Mouse (Mus musculus): Measurements from ENCODE around the gene Fbxl18.

Fbxl18 gene

DNA sequence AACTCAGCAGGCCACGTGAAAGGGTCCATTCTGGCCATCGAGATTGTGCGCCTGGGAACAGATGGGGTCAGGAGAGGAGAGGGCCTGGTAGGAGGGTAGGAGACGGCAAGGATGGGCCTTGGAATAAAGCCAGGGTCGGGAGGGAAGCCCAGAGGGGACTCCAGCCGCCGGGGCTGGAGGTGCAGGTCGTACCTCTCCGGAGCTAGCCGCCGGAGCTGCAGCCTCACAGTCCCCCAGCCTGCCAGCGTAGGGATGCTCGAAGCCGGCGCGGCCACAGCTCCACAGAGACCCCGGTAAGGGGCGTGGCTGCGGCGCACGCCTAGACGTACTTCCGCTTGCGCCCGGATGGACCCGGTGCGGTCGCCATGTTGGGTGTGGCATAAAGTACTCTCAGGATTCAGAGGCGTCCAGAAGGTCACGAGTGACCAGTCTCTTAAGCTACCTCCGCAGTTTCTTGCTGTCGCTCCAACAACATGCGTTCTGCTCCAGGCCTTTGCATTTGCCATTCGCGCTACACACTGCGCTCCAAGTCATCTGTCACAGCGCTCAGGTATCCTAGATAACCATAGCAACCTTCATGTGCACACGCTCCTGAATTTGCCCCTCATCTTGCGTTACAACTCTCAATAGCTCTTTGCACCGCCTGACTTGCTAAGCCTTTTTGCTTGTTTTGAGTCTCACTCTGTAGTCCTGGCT is at the start of gene Fbxl18:
TSS of gene Fbxl18 (minus strand) at position 504 of the 696 bp plus-strand sequence.
- DNase-seq (ENCODE audit: low read depth, low spot score) = peak; percentile 90

DNA sequence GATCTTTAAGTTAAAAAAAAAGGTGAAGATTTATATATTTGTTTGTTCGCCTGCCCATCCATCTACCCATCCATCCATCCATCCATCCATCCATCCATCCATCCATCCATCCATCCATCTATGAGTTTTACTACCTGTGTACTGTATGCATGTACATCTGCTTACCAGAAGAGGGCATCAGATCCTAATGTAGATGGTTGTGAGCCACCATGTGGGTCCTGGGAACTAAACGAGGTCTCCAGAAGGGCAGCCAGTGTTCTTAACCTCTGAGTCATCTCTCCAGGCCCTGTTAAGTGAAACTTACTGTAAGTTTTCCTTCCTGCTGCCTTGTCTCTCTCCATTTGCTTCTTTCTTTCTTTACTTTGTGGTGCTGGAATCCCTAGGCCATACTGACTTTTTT is 45.2 kb upstream of the Fbxl18 start:
- no peak for DNase-seq (ENCODE audit: low read depth, low spot score)

DNA sequence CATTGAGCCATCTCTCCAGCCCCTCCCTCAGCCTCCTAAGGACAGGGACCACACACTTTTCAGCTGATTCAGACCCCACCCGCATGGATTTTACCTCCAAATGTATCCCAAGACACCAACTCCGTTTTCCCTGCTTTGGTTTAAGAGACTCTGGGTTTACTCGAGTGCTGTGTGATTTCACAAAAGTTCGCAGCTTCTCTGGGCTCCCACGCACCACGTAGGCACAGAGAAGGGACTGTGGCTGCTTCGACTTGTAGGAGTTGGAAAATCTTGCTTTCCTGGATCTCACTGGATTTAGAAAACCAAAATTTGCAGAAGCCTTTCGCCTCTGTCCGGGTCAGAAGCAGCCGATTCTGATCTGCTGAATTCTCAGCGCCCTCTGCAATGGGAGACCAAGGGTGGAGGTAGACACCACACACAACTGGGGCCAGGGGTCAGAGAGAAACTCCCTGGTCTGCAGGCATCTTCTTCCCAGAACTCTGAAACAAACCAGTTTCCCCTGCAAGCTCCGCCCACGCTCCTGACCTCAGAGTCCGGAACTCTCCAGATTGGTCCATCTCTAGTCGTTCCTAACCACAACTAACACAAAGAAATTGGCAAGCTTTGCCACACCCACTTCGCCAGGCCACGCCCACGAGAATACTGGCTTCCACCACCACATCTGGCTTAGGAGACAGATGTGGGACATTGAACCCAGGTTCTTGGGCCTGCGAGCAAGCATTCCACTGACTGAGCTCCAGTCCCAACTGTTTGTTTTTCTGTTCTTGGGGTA is 42.9 kb upstream of the Fbxl18 start:
- peak; percentile 81 for DNase-seq (ENCODE audit: low read depth, low spot score)

DNA sequence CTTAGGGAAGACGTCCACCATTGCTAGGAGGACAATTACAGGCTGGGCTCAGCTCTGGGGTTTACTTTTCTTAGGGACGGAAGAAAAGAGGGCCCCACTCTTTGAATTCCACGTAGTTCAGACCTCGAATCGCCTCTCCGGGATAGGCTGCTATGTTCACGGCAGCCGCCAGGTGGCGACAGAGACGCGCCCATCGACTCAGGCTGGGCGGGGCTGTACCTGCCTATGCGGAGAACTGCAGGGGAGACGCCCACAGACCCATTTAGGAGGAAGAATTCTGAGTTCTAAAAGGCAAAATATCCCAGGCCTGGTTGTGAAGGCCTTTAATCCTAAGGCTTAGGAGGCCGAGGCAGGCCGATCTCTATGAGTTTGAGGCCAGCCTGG is 41.1 kb upstream of the Fbxl18 start:
- DNase-seq (ENCODE audit: low read depth, low spot score) = peak; percentile 77

DNA sequence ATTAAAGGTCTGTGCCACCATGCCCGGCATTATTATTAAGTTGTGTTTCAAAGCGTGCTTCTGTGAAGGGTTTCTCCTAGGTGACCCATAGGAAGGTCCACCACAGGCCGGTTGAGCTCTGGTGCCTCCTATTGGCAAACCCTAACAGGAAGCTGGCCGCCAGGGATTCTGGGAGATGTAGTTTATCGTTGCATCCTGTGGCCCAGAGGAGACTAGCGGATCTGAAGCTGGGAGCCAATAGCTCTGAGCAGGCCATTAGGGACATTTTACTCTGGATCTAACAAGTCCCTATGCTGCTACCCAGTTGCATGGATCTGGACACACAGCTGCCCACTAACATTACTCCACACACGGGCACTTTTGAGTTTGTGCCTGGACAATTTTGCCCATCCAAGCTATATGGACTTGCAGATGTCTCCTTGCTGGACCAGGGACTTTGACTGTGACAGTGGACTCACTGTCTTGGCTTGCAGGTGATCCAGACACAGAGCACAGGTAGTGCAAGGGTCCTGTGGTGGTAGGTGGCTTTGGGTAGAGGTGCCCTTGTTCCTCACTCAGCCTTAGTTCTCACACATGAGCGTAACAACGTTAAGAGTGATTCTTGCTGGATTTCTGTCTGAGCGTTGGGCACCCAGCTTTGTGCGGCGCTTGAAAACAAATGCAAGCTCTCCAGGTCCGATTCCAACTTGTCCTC is 40.6 kb upstream of the Fbxl18 start:
- peak; percentile 51 for DNase-seq (ENCODE audit: low read depth, low spot score)

DNA sequence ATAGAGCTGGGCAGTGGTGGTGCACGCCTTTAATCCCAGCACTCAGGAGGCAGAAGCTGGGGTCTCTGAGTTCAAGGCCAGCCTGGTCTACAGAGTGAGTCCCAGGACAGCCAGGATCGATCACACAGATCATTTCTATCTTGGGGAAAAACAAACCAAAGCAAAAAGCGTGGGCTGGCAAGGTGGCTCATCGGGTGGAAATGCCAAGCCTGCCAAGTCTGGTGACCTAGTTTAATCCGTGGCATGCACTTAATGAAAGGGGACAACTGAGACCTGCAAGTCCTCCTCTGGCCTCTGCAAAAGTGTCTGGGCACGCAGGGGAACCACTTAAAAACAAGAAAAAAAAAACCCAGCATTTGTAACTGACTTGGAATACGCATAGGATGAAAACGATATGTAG is 37.5 kb upstream of the Fbxl18 start:
- DNase-seq (ENCODE audit: low read depth, low spot score) = no peak

DNA sequence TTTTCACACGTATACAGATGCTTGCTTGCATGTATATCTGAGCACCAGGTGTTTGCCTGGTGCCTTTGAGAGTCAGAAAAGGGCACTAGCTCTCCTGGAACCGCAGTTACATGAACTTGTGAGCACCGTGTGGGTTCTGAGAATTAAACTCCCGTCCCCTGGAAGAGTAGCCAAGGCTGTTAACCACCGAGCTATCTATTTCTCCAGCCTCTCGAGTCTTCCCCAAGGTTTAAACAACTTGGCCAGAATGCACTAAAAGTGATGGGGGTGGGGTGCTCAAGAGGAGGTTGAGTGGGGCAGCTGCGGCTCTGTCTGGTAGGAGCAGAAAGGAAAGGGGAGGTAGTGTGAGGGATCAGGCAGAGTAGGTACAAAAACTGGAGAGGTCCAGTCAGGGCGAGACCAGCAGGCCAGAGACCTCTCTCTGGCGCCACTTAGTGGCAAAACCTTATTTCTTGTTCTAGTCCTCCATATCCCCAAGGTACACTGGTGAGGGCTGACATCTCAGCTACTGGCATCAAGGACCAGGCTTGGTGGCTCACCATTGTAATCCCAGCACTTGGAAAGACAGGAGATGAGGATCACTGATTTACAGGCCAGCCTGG is 37.0 kb upstream of the Fbxl18 start:
- peak; percentile 80 for DNase-seq (ENCODE audit: low read depth, low spot score)

DNA sequence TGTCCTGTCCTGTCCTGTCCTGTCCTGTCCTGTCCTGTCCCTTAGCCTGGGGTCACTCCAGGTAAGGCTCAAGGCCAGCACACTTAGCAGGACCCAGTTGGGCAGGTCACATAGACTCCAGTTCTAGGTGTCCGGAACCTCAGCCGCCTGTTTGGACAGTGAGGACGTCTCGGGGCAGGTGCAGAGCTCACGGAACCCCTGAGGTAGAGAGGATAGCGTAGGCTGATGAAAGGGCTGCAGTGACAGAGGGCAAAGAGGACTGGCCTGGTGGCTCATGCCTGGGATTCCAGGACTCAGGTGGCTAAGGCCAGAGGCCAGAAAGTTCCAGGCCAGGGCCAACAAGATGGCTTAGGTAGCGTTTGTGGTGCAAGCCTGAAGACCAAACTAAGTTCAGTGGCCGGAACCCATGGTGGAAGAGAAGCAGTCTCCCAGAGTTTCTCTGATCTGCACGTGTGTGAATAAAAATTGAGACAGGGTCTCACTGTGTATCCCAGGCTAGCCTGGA is 36.1 kb upstream of the Fbxl18 start:
- no peak for DNase-seq (ENCODE audit: low read depth, low spot score)

DNA sequence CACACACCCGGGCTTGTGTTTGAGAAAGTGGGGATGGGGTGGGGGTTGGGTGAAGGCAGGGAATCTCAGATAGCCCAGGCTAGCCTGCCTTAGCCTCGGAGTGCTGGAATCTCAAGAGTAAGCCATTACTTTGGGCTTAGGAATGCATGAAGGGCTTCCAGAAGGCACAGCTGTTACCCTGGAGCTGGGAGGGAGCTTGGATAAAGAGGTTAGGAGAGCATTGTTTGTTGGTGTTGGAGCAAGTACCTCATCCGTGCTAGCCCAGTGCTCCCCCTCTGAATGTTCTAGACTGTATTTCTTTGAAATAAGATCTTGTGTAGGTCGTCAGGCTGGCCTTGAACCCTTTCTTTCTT is 34.2 kb upstream of the Fbxl18 start:
- DNase-seq (ENCODE audit: low read depth, low spot score) = no peak

DNA sequence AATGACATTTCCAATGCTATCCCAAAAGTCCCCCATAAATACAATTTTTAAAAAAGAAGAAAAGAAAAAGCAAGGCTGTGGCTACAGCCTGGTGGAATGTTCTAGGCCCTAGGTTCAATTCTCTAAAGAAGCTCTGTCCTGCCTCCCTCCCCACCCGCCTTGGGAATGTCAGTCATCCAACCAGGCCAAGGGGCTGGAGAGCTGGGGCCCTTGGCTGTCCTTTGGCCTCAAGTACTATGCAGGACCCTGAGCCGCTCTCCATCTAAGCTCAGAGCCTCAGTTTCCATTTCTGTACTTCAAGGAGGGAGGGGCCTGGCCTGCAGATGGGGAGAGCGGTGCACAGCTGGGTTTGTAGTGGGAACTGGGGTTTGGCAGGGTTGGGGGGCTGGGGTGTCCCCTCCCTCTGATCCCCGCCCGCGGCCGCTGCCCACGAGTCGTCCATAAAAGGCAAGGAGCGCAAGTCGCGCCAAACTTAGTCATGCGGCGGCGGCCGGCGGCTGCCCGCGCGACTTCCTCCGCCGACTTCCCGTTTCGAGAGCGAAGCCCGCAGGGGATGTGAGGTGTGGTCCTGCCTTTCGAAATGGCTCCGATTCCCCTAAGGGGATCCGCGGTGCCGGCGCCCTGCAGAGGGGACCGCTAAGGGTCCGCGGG is 33.7 kb upstream of the Fbxl18 start:
- peak; percentile 88 for DNase-seq (ENCODE audit: low read depth, low spot score)

DNA sequence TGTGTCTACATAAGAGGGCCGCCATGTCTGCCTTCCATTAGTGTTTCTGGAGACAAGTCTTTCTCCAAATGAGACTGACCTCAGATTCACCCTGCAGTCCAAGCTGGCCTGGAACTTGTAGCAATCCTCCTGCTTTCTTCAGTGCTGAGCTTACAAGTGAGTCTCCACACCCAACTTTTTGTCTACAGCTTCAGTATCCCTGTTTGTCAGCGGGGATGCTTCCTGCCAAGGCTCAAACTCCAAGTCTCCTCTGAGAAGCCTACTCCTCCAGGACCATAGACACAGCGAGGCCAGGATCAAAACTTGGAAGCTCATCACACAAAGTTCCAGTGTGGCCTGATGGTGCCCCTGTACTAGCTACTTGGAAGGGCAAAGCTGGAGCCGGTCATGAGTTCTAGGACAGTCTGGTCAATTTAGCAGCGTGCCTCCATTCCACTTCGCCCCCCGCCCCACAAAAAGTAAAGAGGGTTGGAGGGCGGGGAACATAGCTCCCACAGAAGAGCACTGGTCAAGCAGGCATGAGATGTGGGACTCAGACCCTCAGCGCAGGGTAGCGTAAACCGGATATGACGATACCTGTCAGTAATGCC is 32.2 kb upstream of the Fbxl18 start:
- DNase-seq (ENCODE audit: low read depth, low spot score) = no peak

DNA sequence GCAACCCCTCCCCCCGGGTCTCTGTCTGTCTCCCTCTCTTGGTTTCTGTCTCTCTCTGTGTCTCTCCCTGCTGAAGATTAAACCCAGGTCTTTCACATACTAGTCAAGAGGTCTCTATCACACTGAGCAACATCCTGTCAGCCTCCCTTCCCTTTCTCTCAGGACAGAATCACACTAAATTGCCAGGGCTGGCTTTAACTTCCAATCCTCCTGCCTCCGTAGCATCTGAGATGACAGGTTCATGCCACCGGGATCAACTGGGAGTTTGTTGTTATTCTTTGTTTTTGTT is 31.7 kb upstream of the Fbxl18 start:
- DNase-seq (ENCODE audit: low read depth, low spot score) = peak; percentile 51

DNA sequence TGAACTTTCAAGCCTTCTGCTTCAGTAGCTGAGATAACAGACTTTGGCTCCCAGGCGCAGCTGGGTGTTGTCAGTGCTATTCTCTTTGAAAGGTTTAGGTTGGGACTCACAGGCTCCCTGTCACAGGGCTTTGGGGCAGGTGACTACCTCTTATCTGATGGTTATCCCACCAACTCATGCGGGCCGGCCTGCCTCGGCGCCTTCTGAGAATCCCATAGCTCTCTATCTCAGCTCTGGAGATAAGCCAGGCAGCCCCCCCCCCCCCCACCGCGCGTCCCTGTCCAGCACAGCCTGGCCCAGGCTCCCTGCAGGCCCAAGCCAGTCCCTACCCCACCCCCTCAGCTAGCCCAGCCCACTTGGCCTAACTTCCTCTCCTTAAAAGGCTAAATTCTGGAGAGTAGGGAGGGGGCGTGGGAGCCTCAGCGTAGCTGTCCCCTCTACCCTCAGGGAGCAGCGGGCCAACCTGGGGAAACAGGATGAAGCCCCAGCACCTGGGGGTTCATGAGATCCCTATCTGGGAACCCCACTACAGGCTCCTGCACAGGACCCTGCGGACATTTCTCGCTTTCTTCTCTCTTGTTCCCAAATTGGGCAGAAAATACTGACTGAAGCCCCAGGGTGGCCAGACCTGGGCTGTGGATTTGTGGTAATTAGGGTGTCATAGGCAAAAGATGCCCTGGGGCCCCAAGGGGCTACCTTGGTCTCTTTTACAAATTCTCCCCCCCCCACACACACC is 31.2 kb upstream of the Fbxl18 start:
- DNase-seq (ENCODE audit: low read depth, low spot score) = peak; percentile 64

DNA sequence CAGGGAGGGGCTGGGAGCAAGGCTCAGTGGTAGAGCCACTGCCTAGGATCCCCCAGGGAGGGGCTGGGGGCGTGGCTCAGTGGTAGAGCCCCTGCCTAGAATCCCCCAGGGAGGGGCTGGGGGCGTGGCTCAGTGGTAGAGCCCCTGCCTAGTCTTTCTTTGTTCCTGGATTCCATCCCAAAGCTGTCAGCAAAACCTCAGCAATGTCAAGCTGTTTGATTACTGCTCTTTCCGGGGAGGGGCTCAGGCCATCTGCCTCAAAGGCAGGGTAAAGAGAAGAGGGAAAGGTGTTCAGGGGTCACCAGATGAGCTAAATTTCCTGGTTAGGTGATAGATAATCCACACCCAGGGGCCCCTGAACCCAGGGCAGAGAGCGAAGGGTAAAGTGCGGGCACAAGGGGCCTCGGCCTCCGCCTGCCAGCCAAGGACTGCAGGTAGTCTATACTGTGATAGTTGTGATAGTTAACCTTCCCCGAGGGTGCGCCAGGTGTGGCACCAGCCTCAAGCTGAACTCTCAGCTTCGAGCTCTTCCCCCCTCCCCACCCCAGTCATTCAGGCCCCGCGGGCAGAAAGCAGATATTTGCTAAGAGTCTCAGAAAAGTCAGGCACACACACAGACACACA is 29.2 kb upstream of the Fbxl18 start:
- DNase-seq (ENCODE audit: low read depth, low spot score) = no peak

DNA sequence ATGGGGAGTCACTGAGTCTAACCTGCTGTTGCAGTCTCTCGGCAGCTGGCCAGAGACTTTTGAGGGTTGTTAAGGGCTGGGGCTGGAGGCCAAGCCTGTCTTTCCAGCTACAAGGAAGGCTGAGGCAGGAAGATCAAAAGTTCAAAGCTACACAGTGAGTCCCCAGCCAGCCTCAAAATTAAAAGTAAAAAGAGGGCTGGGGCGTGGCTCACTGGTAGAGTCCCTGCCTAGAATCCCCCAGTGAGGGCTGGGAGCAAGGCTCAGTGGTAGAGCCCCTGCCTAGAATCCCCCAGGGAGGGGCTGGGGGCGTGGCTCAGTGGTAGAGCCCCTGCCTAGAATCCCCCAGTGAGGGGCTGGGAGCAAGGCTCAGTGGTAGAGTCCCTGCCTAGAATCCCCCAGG is 28.6 kb upstream of the Fbxl18 start:
- DNase-seq (ENCODE audit: low read depth, low spot score) = no peak

DNA sequence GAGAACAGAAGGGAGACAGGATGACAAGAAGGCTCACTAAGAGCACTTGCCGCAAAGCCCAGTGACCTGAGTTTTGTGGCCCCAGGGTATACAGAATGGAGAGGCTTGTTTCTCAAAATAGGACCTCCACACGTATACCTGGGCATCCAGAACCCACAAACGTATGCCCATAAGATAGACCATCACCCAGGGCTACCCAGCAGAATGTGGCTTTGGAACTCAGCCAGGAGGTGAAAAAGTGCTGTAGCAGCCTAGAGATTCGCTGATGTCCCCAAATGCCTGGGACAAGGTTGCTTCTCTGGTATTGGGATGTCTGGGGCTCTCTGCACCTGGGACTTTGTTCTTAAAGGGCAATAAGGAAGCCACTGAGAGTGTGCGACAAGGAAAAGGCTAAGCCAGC is 27.0 kb upstream of the Fbxl18 start:
- no peak for DNase-seq (ENCODE audit: low read depth, low spot score)

DNA sequence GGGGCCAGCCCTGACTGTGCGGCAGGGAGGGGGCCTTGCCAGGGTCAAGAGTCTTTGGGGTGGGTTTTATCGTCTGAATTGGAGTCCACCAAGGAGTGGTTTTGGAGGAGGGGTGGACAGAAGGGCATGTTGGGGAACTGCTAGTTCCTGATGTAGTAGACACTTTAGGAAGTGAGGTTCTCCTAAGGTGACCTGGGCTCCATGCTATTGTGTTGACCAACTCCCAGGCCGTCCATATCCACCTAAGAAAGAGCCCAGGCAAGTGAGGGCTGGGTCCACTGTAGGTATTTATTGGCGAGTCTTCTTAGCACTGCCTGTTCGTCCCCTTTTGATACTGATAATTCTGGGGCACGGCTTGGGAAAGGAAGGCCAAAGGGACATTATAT is 25.8 kb upstream of the Fbxl18 start:
- no peak for DNase-seq (ENCODE audit: low read depth, low spot score)

DNA sequence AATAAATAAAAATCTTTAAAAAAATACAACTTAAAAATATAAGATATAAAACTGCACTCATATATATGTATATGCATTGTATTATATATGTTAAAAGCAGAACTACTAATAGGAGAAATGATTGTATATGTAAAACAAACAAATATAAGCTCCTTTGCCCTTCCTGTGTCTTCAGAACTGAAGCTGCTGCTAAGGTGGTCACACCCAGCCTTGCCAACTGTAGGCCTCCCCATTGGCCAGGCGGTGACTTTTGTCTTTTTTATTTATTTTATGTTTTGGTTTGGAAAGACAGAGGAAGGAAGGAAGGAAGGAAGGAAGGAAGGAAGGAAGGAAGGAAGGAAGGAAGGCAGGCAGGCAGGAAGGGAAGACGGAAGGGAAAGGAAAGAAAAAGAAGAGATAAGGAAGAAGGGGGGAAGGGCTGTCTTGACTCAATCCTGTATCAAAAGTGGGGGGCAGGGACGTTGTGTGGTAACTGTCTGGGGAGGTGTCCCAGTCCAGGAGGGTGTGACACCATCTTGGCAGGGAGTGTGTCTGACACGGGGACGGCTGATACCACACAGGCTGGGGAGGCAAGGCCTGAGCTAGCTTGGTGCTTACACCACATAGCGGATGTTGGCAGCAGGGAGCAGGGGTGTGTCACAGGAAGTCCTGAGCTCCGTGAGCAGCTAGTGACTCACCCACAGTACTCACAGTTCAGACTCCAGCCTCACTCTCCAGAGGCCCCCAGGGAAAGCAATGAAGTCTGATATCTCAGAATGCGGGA is 25.3 kb upstream of the Fbxl18 start:
- peak; percentile 94 for DNase-seq (ENCODE audit: low read depth, low spot score)

DNA sequence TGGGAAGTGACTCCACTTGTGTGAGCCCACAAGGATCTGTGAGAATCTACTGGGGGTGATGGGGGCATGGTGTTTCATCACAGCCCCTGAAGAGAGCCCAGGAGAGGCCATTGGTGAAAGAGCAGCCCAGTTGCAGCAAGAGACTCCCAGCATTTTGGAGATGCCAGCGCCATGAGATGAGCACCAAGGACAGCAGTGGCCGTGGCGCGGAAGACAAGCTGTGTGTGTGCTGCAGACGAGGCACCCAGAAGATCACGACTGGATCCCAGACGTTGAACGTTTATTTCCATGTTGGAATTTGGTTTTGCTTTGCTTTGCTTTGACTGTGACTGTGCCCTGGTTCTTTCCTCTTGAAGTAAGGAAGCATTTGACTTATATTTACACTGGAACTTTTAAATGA is 22.2 kb upstream of the Fbxl18 start:
- DNase-seq (ENCODE audit: low read depth, low spot score) = no peak

DNA sequence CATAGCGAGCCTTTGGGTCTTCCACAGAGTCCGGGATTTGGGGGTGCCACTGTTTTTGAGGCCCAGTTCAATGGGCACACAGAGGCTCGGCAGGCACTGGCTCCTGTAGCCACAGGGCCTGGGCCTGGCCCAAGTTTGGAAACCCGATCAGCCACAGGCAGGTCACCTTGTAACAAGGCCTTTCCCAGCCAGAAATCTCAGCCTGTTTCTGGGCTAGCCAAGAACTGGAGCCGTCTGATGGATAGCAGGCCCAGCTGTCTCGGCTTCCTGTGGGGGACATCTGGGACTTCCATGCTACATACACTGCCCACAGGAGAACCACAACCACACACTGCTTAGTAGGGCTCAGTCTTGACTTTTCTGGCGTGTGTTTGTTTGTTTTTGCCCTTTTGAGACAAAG is 21.4 kb upstream of the Fbxl18 start:
- no peak for DNase-seq (ENCODE audit: low read depth, low spot score)

All from CD4-positive helper T cell, adult 2 months (primary cell).